Mouse (Mus musculus) left cerebral cortex, postnatal 25 days (tissue): ENCODE measurements around the gene Arpc1a. TPM values are rescaled to one million over a fixed set of nuclear protein-coding genes. Genes with fewer than 3 reads are reported as not detected.
"Not testable (repeated sequence)": the region's sequence is repeated elsewhere in the genome, so short reads cannot be mapped to it uniquely, and the experiment has no call there.

Experiments used
- DNase-seq, 2 experiments: peaks; one replicate each; pipeline ENCODE4 v3.0.0; 2022; ENCODE audit warnings: low spot score in 2 of 2, mixed read lengths in 1 of 2
- intact Hi-C: fragments of 180-260 bp; cut with DNase I; formaldehyde crosslinking; loops from one replicate; pipeline ENCODE4 v1.15.1; 2025
- total RNA-seq, 2 experiments: library from RNA; stranded (reverse); gene quantifications; 2 replicates each; pipeline ENCODE4 v1.2.3; 2021

Gene Arpc1a
- 100 to 1,000 TPM; 203 to 205 TPM for total RNA-seq

GRCm38 (mm10) chr5:145083632-145084451 lies at the start of gene Arpc1a, which contains the start of gene Kpna7:
Gene Arpc1a (plus strand): TSS chr5:145083830.
Gene Kpna7 (minus strand): TSS chr5:145084030.
- DNase-seq, result peak; percentile 89 to 92
- intact Hi-C loops, result no loop called here

- intact Hi-C loops, result no loop called here
Observed at GRCm38 (mm10) chr5:145041628-145042027, 42.0 kb upstream of the Arpc1a start.

GRCm38 (mm10) chr5:145042690-145043089 lies 40.9 kb upstream of the Arpc1a start, which contains the start of gene 1700018F24Rik:
Gene 1700018F24Rik (plus strand): TSS chr5:145042990.
- intact Hi-C loops, DNase-seq: not testable (repeated sequence)

More at GRCm38 (mm10) chr5:145041628-145042027, 42.0 kb upstream of the Arpc1a start:
- DNase-seq, result no peak

- intact Hi-C loops, result loop anchor here (5.0 kb wide), 1 partner anchor 47 kb away; no protein-coding TSS in a partner anchor
- DNase-seq, result not testable (repeated sequence)
Observed at GRCm38 (mm10) chr5:145054187-145054586, 29.4 kb upstream of the Arpc1a start.

GRCm38 (mm10) chr5:145057907-145058306 lies 25.7 kb upstream of the Arpc1a start:
- intact Hi-C loops, result no loop called here
- no peak for DNase-seq

GRCm38 (mm10) chr5:145058722-145059121 lies 24.9 kb upstream of the Arpc1a start:
- intact Hi-C loops, result no loop called here
- no peak for DNase-seq

- intact Hi-C loops, result no loop called here
- DNase-seq, result no peak
Observed at GRCm38 (mm10) chr5:145059524-145059923, 24.1 kb upstream of the Arpc1a start.

GRCm38 (mm10) chr5:145064765-145065340 lies 18.8 kb upstream of the Arpc1a start:
- intact Hi-C loops, result loop anchor here (5.0 kb wide), 1 partner anchor 53 kb away; no protein-coding TSS in a partner anchor
- no peak for DNase-seq

- intact Hi-C loops, result loop anchor here (5.0 kb wide), 1 partner anchor 57 kb away; no protein-coding TSS in a partner anchor
- no peak for DNase-seq
Observed at GRCm38 (mm10) chr5:145068863-145069262, 14.8 kb upstream of the Arpc1a start.

- peak; percentile 66 to 79 for DNase-seq
- intact Hi-C loops, result loop anchor here (5.0 to 10.0 kb wide), 2 partner anchors 57 to 185 kb away; no protein-coding TSS in a partner anchor
Observed at GRCm38 (mm10) chr5:145069707-145070106, 13.9 kb upstream of the Arpc1a start.

GRCm38 (mm10) chr5:145071342-145071741 lies 12.3 kb upstream of the Arpc1a start:
- DNase-seq, result no peak
- intact Hi-C loops, result loop anchor here (10.0 kb wide), 1 partner anchor 187 kb away; no protein-coding TSS in a partner anchor

- DNase-seq, result no peak
- intact Hi-C loops, result loop anchor here (10.0 kb wide), 1 partner anchor 190 kb away; no protein-coding TSS in a partner anchor
Observed at GRCm38 (mm10) chr5:145075081-145075480, 8.5 kb upstream of the Arpc1a start.

GRCm38 (mm10) chr5:145081866-145082613 lies 1.6 kb upstream of the Arpc1a start:
- DNase-seq, result no peak
- intact Hi-C loops, result no loop called here

- intact Hi-C loops, DNase-seq: not testable (repeated sequence)
Observed at GRCm38 (mm10) chr5:145083201-145083600, 429 bp upstream of the Arpc1a start.

- no peak for DNase-seq
- intact Hi-C loops, result no loop called here
Observed at GRCm38 (mm10) chr5:145084822-145085221, 1.2 kb downstream of the Arpc1a start.

GRCm38 (mm10) chr5:145088186-145088585 lies 4.6 kb downstream of the Arpc1a start:
- intact Hi-C loops, result no loop called here
- no peak for DNase-seq

- DNase-seq, result no peak
- intact Hi-C loops, result no loop called here
Observed at GRCm38 (mm10) chr5:145089878-145090277, 6.2 kb downstream of the Arpc1a start.

- no peak for DNase-seq
- intact Hi-C loops, result no loop called here
Observed at GRCm38 (mm10) chr5:145096195-145096594, 12.6 kb downstream of the Arpc1a start.

GRCm38 (mm10) chr5:145098340-145098821 lies 14.8 kb downstream of the Arpc1a start:
- intact Hi-C loops, result no loop called here
- DNase-seq, result no peak
